Mouse (Mus musculus) heart, adult 2 months (tissue): Measurements from ENCODE around the gene Ppp2r5b.

ENCODE experiments used
- CTCF ChIP-seq: fragments of 200-600 bp; IDR thresholded peaks from 2 replicates; pipeline ENCODE4 v1.8.1; 2022; ENCODE audit warnings: antibody characterized with exemption, mild to moderate bottlenecking, moderate library complexity
- POLR2A ChIP-seq: fragments of 200-500 bp; IDR thresholded peaks from 2 replicates; pipeline ENCODE4 v1.6.1; 2011; ENCODE audit warnings: mild to moderate bottlenecking, low read depth, low read length, control low read depth; ENCODE audit not compliant: insufficient read depth

DNA sequence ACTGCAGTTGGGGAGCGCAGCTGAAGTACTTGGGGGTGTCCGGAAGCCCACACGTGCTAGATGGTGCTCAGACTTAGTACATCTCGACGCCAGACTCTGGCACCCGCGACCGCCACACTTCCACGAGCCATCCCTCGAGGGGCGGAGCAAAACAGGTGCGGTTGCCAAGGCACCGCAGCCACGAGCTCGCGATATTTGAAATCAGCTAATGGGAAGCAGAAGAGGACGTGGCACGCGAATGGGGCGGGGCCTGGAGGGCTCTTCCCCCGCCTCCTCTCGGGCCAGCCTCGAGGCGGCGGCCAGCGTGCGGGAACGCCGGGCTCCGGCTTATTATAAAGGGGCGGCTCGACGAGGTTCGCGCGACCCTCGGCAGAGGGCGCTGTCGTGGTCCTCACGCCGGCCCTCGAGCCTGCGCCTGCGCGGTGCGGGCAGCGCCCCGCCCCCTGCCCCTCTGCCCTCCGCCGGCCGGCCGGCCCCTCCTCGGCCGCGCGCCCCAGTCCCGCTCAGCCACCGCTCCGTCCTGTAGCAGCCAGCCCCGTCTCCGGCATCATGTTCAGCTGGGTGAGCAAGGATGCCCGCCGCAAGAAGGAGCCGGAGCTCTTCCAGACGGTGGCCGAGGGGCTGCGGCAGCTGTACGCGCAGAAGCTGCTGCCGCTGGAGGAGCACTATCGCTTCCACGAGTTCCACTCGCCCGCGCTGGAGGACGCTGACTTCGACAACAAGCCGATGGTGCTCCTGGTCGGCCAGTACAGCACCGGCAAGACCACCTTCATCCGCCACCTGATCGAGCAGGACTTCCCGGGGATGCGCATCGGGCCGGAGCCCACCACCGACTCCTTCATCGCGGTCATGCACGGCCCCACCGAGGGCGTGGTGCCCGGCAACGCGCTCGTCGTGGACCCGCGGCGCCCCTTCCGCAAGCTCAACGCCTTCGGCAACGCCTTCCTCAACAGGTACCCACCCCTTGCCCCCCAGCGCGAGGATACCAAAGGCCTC is 41.1 kb upstream of the Ppp2r5b start, which contains the start of gene Ehd1:
- TF ChIP-seq POLR2A (peak; percentile 79), CTCF (peak; percentile 94)
